Mouse (Mus musculus) heart, postnatal 0 days (tissue): ENCODE measurements around the gene Fntb. TPM values are rescaled to one million over a fixed set of nuclear protein-coding genes. Genes with fewer than 3 reads are reported as not detected.

Experiments
- ATAC-seq: fragments of 200-750 bp; cut with Nextera tagmentation; 2 replicates; pipeline ENCODE4 v1.8.0; 2017; ENCODE audit warnings: low read depth, moderate number of reproducible peaks, moderate library complexity; ENCODE audit not compliant: insufficient read depth
- DNase-seq: peaks from one replicate; pipeline ENCODE4 v3.0.0-alpha.2; 2016; ENCODE audit warnings: low spot score
- H3K27ac ChIP-seq: fragments of 300-500 bp; sonication (generic); 2 replicates; pipeline ENCODE4 v1.5.1; 2014; ENCODE audit warnings: low read depth, mild to moderate bottlenecking
- H3K27me3 ChIP-seq: fragments of 300-500 bp; sonication (generic); 2 replicates; pipeline ENCODE4 v1.6.1; 2014; ENCODE audit warnings: low read length, mixed read lengths; ENCODE audit not compliant: control insufficient read depth, insufficient read depth
- H3K36me3 ChIP-seq: fragments of 300-500 bp; sonication (generic); replicated peaks from 2 replicates; pipeline ENCODE4 v1.6.1; 2014; ENCODE audit warnings: low read length, mixed read lengths; ENCODE audit not compliant: control insufficient read depth, insufficient read depth
- H3K4me1 ChIP-seq: fragments of 300-500 bp; sonication (generic); 2 replicates; pipeline ENCODE4 v1.6.1; 2014; ENCODE audit warnings: antibody characterized with exemption; ENCODE audit not compliant: control insufficient read depth, insufficient read depth
- H3K4me2 ChIP-seq: fragments of 300-500 bp; sonication (generic); 2 replicates; pipeline ENCODE4 v1.6.1; 2014; ENCODE audit warnings: low read depth, mild to moderate bottlenecking, low read length, moderate library complexity
- H3K4me3 ChIP-seq: fragments of 300-500 bp; sonication (generic); 2 replicates; pipeline ENCODE4 v1.5.1; 2014; ENCODE audit warnings: low read depth, low read length
- H3K9ac ChIP-seq: fragments of 300-500 bp; sonication (generic); replicated peaks from 2 replicates; pipeline ENCODE4 v1.6.1; 2014; ENCODE audit warnings: low read depth, low read length, mixed read lengths
- H3K9me3 ChIP-seq: fragments of 300-500 bp; sonication (generic); replicated peaks from 2 replicates; pipeline ENCODE4 v1.6.1; 2016; ENCODE audit warnings: low read length; ENCODE audit not compliant: control insufficient read depth
- CTCF ChIP-seq: IDR thresholded peaks from 2 replicates; pipeline ENCODE4 v1.5.1; 2016; ENCODE audit warnings: antibody characterized with exemption, control low read depth, low read depth
- EP300 ChIP-seq: IDR thresholded peaks from 2 replicates; pipeline ENCODE4 v1.6.1; 2016; ENCODE audit warnings: antibody characterized with exemption, low read depth
- WGBS: fragments of 180-500 bp; shearing (Covaris S2); extraction: QIAGEN DNeasy Blood & Tissue Kit; methylation state at CpG from one replicate; pipeline ENCODE4 v1.1.7; 2014; 5-methylcytosine and 5-hydroxymethylcytosine counted together
- polyA plus RNA-seq: library from polyadenylated mRNA; unstranded; fragments of >200 nt; fragmentation: Nextera tagmentation; extraction: Ambion mirVana; gene quantifications from 2 replicates; pipeline ENCODE4 v1.2.1, GENCODE M21; 2015
- total RNA-seq: library from RNA; depleted of rRNA; stranded (reverse); fragments of >200 nt; gene quantifications from 2 replicates; pipeline ENCODE4 v1.2.3, GENCODE M21; 2014; ENCODE audit warnings: low replicate concordance

Fntb gene
- total and polyA plus RNA-seq, 2 experiments from 2014 or later = 13.0 to 20.0 TPM

DNA sequence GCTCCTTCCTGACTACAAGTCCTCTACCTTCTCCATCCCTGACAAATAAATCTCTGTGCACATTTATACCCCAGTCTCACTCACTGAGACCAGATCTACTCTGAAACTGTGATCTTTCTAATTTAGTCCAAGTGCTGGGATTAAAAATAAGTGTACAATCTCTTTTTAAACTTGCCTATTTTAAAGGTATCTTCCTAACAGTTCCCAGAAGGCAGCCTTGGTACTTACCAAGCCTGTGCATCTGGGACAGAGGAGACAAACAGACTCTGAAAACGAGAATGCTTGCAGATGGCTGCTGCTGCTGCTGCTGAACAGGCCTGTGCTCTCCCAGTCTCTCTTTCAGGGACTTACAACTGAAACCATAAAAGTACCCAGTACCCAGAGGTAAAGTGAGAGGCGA, 177.1 kb downstream of the Fntb start:
- Histone ChIP-seq H3K27me3 (no peaks in the 10 kb centered on the region), H3K27ac (no peak overlapping the region), H3K4me2 (no peak overlapping the region), H3K4me1 (no peaks in the 10 kb centered on the region), H3K36me3 (peaks cover 99% of the 10 kb centered on the region), H3K9ac (no peak overlapping the region), H3K4me3 (no peak overlapping the region), H3K9me3 (no peaks in the 10 kb centered on the region)
- no peak for ATAC-seq
- TF ChIP-seq CTCF (no peak), EP300 (no peak)
- DNase-seq = no peak
- 76% methylated on average over 2 of the region's 2 CpGs for WGBS

DNA sequence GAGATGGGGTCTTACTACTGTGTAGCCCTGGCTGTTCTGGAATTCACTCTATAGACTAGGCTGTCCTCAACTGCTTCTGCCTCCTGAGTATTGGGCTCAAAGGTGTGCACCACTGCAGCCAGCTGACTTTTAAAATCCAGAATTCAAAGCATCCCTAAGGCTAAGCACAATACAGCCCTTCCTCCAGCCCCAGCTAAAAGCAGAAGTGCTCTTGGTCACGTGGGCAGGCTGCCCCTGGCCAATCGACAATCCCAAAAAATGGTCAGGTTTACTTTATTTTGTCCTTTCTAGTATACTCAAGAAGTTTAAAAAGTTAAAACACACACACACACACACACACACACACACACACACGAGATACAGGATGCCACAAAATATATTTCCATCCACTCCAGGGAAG, 177.7 kb downstream of the Fntb start:
- ATAC-seq (no peak), DNase-seq (no peak)
- H3K9me3 ChIP-seq = no peaks in the 10 kb centered on the region
- H3K27ac ChIP-seq = no peak overlapping the region
- peaks cover 99% of the 10 kb centered on the region for H3K36me3 ChIP-seq
- H3K27me3 ChIP-seq = no peaks in the 10 kb centered on the region
- no peak for TF ChIP-seq EP300
- TF ChIP-seq CTCF = no peak
- no peak overlapping the region for H3K4me2 ChIP-seq
- no peak overlapping the region for H3K4me3 ChIP-seq
- no peak overlapping the region for H3K9ac ChIP-seq
- 71% methylated on average over 3 of the region's 3 CpGs for WGBS
- H3K4me1 ChIP-seq = no peaks in the 10 kb centered on the region

DNA sequence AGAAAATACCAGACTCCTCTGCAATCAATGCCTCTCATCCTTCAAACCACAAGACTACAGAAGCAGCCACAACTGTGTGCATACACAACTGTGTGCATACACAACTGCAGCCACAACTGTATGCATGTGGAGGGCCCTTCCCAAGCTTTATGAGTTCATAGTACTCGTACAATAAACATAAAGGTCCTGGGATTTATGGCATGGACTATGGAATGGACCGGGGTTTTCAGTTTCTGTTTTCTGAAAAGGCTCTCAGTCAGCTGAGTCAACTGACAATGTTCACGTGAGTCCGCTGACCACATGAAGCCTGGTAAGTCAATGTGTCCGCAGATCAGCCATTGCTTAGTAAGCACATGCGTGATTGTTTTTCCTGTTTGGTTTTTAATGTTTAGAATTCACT, 178.1 kb downstream of the Fntb start:
- no peak overlapping the region for H3K27ac ChIP-seq
- H3K36me3 ChIP-seq = peaks cover 97% of the 10 kb centered on the region
- no peak overlapping the region for H3K9ac ChIP-seq
- ATAC-seq = no peak
- 88% methylated on average over 6 of the region's 6 CpGs for WGBS
- H3K4me1 ChIP-seq = no peaks in the 10 kb centered on the region
- no peak overlapping the region for H3K4me2 ChIP-seq
- no peaks in the 10 kb centered on the region for H3K9me3 ChIP-seq
- H3K4me3 ChIP-seq = no peak overlapping the region
- H3K27me3 ChIP-seq = no peaks in the 10 kb centered on the region
- DNase-seq = no peak
- TF ChIP-seq CTCF (no peak), EP300 (no peak)

DNA sequence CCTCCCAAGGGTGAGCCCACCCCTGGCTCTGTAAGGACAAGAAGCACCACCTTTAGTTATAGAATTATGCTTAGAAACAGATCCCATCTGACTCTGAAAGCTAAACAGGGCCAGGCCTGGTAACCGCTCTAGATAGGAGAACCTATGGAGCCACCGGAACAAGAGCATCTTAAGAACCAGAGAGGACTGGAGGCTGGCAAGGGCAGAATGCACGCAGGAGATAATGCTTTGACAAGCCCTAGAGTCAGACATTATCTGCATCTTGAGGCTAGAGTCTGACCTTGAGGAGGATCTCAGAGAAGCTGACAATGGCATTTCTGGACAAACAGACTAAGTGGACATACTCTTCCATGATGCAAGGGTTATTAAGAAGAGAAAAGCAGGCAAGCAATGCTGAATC, 182.1 kb downstream of the Fntb start:
- Histone ChIP-seq H3K36me3 (peaks cover 96% of the 10 kb centered on the region), H3K9me3 (no peaks in the 10 kb centered on the region), H3K27me3 (no peaks in the 10 kb centered on the region), H3K4me1 (no peaks in the 10 kb centered on the region), H3K9ac (no peak overlapping the region), H3K4me2 (no peak overlapping the region), H3K27ac (no peak overlapping the region), H3K4me3 (no peak overlapping the region)
- DNase-seq (no peak), ATAC-seq (no peak)
- TF ChIP-seq CTCF = no peak
- TF ChIP-seq EP300 = no peak
- 85% methylated on average over 3 of the region's 3 CpGs for WGBS

DNA sequence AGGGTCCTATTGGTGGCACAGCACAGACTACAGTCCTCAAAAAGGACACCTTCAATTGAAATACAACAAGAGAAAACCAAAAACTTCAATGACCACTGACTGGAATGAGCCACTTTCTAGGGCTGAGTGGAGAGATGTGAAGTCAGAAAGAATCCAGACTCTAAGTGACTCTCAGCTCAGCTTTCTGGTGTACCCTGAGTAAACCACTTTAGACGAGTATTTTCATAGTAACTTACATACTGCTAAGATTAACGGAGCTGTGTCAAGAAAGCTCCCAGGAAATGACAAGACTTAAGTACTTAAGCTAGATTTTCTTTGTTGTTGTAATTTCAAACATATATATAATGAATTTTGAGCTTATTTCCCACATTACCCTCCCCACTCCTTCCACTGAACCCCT, 182.8 kb downstream of the Fntb start:
- DNase-seq = no peak
- no peak for ATAC-seq
- WGBS = 69% methylated on average over 2 of the region's 2 CpGs
- Histone ChIP-seq H3K36me3 (peaks cover 96% of the 10 kb centered on the region), H3K9ac (no peak overlapping the region), H3K4me3 (no peak overlapping the region), H3K4me2 (no peak overlapping the region), H3K27me3 (no peaks in the 10 kb centered on the region), H3K9me3 (no peaks in the 10 kb centered on the region), H3K27ac (no peak overlapping the region), H3K4me1 (no peaks in the 10 kb centered on the region)
- TF ChIP-seq CTCF = no peak
- no peak for TF ChIP-seq EP300

DNA sequence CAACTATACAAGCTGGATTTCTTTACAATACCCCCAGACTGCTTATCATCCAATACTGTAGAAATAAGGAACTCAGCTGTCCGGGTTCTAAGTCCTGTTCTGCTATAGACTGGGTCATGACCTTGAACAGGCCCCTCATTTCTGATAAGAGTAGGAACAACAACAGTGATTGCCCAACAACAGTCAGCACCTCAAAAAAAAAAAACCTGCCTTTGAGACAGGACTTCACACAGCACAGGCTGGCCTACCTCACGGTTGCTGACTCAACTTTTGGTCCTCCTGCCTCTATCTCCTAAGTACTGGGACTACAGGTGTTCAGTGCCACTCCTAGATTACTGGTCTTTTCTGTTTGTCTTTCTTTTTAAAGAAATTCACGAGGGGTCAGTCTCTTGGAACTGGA, 183.4 kb downstream of the Fntb start:
- TF ChIP-seq EP300 = no peak
- no peak for TF ChIP-seq CTCF
- 28% methylated on average over 3 of the region's 3 CpGs for WGBS
- no peaks in the 10 kb centered on the region for H3K4me1 ChIP-seq
- H3K36me3 ChIP-seq = peaks cover 95% of the 10 kb centered on the region
- ATAC-seq (no peak), DNase-seq (no peak)
- no peaks in the 10 kb centered on the region for H3K27me3 ChIP-seq
- no peak overlapping the region for H3K4me3 ChIP-seq
- no peaks in the 10 kb centered on the region for H3K9me3 ChIP-seq
- H3K9ac ChIP-seq = no peak overlapping the region
- H3K4me2 ChIP-seq = no peak overlapping the region
- H3K27ac ChIP-seq = no peak overlapping the region
